In the genomic region with DNA sequence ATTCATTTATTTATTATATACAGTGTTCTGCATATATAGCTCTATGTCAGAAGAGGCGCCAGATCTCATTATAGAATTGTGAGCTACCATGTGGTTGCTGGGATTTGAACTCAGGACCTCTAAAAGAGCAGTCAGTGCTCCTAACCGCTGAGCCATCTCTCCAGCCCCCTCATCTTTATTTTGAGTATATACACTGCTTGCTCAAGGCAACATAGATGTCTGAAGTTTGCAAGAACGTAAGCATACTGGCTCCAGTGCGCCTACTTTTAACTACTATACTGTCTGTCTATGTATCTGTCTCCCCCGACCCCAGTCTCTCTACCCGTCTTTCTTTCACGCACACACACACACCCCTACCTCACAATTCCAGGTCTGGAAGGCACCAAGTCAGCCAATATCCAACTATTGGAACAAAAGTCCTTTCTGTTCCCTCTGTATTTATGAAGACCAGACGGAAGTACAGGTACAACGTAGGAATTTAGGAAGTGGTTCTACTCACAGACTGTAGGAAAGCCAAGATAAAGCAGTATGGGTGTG, we compare ENCODE assay signal across 8 mouse cellular contexts. TPM values are rescaled to one million over a fixed set of nuclear protein-coding genes. Genes with fewer than 3 reads are reported as not detected.
A peak's percentile ranks its signal among the peaks of the same experiment; 100 is the strongest.
DNase-seq lines count a peak whose midpoint lies in the region; ATAC-seq and TF ChIP-seq lines count a peak whose summit lies in the region.

No protein-coding gene starts in this region.

- no peaks in the 10 kb centered on the region; the same call in 1 of the 2 replicates for H3K4me1 ChIP-seq in forebrain, embryonic 11.5 days (replicated peaks; ENCODE audit: control insufficient read depth, insufficient read depth, low read length)
- H3K4me1 ChIP-seq in limb, embryonic 10.5 days: peaks cover 8% of the 10 kb centered on the region
- H3K4me1 ChIP-seq in neural tube, embryonic 13.5 days (replicated peaks): peaks cover 28% of the 10 kb centered on the region

- peaks cover 7% of the 10 kb centered on the region; the same call in 1 of the 2 replicates for H3K36me3 ChIP-seq in forebrain, embryonic 11.5 days (ENCODE audit: control insufficient read depth, insufficient read depth, low read length)
- peaks cover 25% of the 10 kb centered on the region for H3K36me3 ChIP-seq in limb, embryonic 10.5 days
- peaks cover 22% of the 10 kb centered on the region for H3K36me3 ChIP-seq in neural tube, embryonic 13.5 days

- H3K27me3 ChIP-seq in forebrain, embryonic 11.5 days (ENCODE audit: control insufficient read depth, insufficient read depth, low read length): no peaks in the 10 kb centered on the region
- H3K27me3 ChIP-seq in limb, embryonic 10.5 days (ENCODE audit: low read depth, poor library complexity, severe bottlenecking): no peaks in the 10 kb centered on the region
- no peaks in the 10 kb centered on the region for H3K27me3 ChIP-seq in neural tube, embryonic 13.5 days

- no peak; the same call in 1 of the 2 replicates for ATAC-seq in forebrain, embryonic 11.5 days (replicated peaks; ENCODE audit: low FRiP score)
- no peak for ATAC-seq in neural tube, embryonic 13.5 days (ENCODE audit: low read depth)
- no peak for ATAC-seq in megakaryocyte-erythroid progenitor cell, adult 5-6 weeks (replicated peaks; ENCODE audit: low FRiP score, low TSS enrichment, poor library complexity, severe bottlenecking)

- H3K9me3 ChIP-seq in forebrain, embryonic 11.5 days (ENCODE audit: control insufficient read depth, low read length): no peaks in the 10 kb centered on the region
- H3K9me3 ChIP-seq in limb, embryonic 10.5 days (replicated peaks): no peaks in the 10 kb centered on the region
- no peaks in the 10 kb centered on the region for H3K9me3 ChIP-seq in neural tube, embryonic 13.5 days

- peak overlapping the region; percentile 71 for H3K4me3 ChIP-seq in left cerebral cortex, adult 2 months
- H3K4me3 ChIP-seq in forebrain, embryonic 11.5 days (ENCODE audit: low read depth, low read length): peak overlapping the region; percentile 97
- H3K4me3 ChIP-seq in limb, embryonic 10.5 days: peak overlapping the region; percentile 89
- peak overlapping the region; percentile 100 for H3K4me3 ChIP-seq in neural tube, embryonic 13.5 days

- H3K9ac ChIP-seq in forebrain, embryonic 11.5 days (ENCODE audit: low read length): no peak overlapping the region
- peak overlapping the region; percentile 96 for H3K9ac ChIP-seq in neural tube, embryonic 13.5 days

- no peak for DNase-seq in left cerebral cortex, adult 2 months (ENCODE audit: extremely low spot score in 1 of 2, low spot score in 2 of 2)
- no peak for DNase-seq in left cerebral cortex, postnatal 4 days
- DNase-seq in forebrain, embryonic 11.5 days (ENCODE audit: low spot score): no peak
- no peak for DNase-seq in limb, embryonic 10.5 days (ENCODE audit: low spot score)
- no peak for DNase-seq in cerebellum, adult 9-11 months
- DNase-seq in right cerebral cortex, adult 18-20 months: no peak

- H3K4me2 ChIP-seq in forebrain, embryonic 11.5 days (ENCODE audit: low read depth, low read length, severe bottlenecking): peak overlapping the region; percentile 77; the same call in 1 of the 2 replicates
- H3K4me2 ChIP-seq in neural tube, embryonic 13.5 days: peak overlapping the region; percentile 85

- 65% methylated on average over 9 of the region's 9 CpGs for WGBS in forebrain, embryonic 11.5 days
- 63% methylated on average over 9 of the region's 9 CpGs for WGBS in limb, embryonic 10.5 days
- WGBS in neural tube, embryonic 13.5 days: 65% methylated on average over 9 of the region's 9 CpGs

- TF ChIP-seq CTCF in left cerebral cortex, adult 2 months (IDR thresholded peaks at IDR 0.05): no peak

- intact Hi-C loops in left cerebral cortex, adult 2 months (cut with DNase I): loop anchor here (5.0 kb wide), 1 partner anchor 149 kb away; a partner anchor contains a TSS
- intact Hi-C loops in left cerebral cortex, postnatal 4 days (cut with DNase I): no loop called here

- peak overlapping the region; percentile 99 for H3K27ac ChIP-seq in left cerebral cortex, adult 2 months
- H3K27ac ChIP-seq in forebrain, embryonic 11.5 days (ENCODE audit: low read depth, low read length): no peak overlapping the region
- no peak overlapping the region for H3K27ac ChIP-seq in limb, embryonic 10.5 days
- no peak overlapping the region for H3K27ac ChIP-seq in neural tube, embryonic 13.5 days (replicated peaks)

RNA-seq across cellular contexts. Expression of a gene that starts 0.6 kb away (rescaled TPM):
- 10 to 100 TPM; 21.3 to 22.1 TPM for total RNA-seq in left cerebral cortex, adult 2 months (2021)
- total RNA-seq in left cerebral cortex, postnatal 4 days (2021): 10 to 100 TPM; 30.6 to 31.1 TPM
- 23.3 and 24.3 TPM in 2 replicates for polyA plus RNA-seq in forebrain, embryonic 11.5 days (2014; fragmentation: Nextera tagmentation; extraction: Ambion mirVana)
- 20.4 and 21.3 TPM in 2 replicates for polyA plus RNA-seq in limb, embryonic 10.5 days (2016; fragmentation: Nextera tagmentation; extraction: Ambion mirVana)
- polyA plus RNA-seq in neural tube, embryonic 13.5 days (2015; fragmentation: Nextera tagmentation; extraction: Ambion mirVana): 24.6 and 25.7 TPM in 2 replicates
- total RNA-seq in megakaryocyte-erythroid progenitor cell, adult 5-6 weeks (2014; fragmentation: Nextera tagmentation): 21.6 and 27.6 TPM in 2 replicates
- 46.2 and 51.8 TPM in 2 replicates for total RNA-seq in megakaryocyte-erythroid progenitor cell, adult 5-6 weeks (2017)

RNA-seq across cellular contexts. Expression of a gene that starts 0.7 kb away (rescaled TPM):
- 1 to 10 TPM; 2.0 to 3.8 TPM for total RNA-seq in left cerebral cortex, adult 2 months (2021)
- 1 to 10 TPM; 2.1 to 2.5 TPM for total RNA-seq in left cerebral cortex, postnatal 4 days (2021)
- polyA plus RNA-seq in forebrain, embryonic 11.5 days (2014; fragmentation: Nextera tagmentation; extraction: Ambion mirVana): 7.2 and 8.6 TPM in 2 replicates
- polyA plus RNA-seq in limb, embryonic 10.5 days (2016; fragmentation: Nextera tagmentation; extraction: Ambion mirVana): 5.1 and 5.4 TPM in 2 replicates
- polyA plus RNA-seq in neural tube, embryonic 13.5 days (2015; fragmentation: Nextera tagmentation; extraction: Ambion mirVana): 5.2 and 5.8 TPM in 2 replicates
- total RNA-seq in megakaryocyte-erythroid progenitor cell, adult 5-6 weeks (2014; fragmentation: Nextera tagmentation): 3.5 and 3.8 TPM in 2 replicates
- total RNA-seq in megakaryocyte-erythroid progenitor cell, adult 5-6 weeks (2017): 10.4 TPM in 1 of 2 replicates, not detected in the other

RNA-seq across cellular contexts. Expression of a gene that starts 14.2 kb away (rescaled TPM):
- 100 to 1,000 TPM; 216 to 226 TPM for total RNA-seq in left cerebral cortex, adult 2 months (2021)
- 100 to 1,000 TPM; 157 to 174 TPM for total RNA-seq in left cerebral cortex, postnatal 4 days (2021)
- 318 and 323 TPM in 2 replicates for polyA plus RNA-seq in forebrain, embryonic 11.5 days (2014; fragmentation: Nextera tagmentation; extraction: Ambion mirVana)
- 297 and 307 TPM in 2 replicates for polyA plus RNA-seq in limb, embryonic 10.5 days (2016; fragmentation: Nextera tagmentation; extraction: Ambion mirVana)
- polyA plus RNA-seq in neural tube, embryonic 13.5 days (2015; fragmentation: Nextera tagmentation; extraction: Ambion mirVana): 366 and 422 TPM in 2 replicates
- total RNA-seq in megakaryocyte-erythroid progenitor cell, adult 5-6 weeks (2014; fragmentation: Nextera tagmentation): 176 and 190 TPM in 2 replicates
- total RNA-seq in megakaryocyte-erythroid progenitor cell, adult 5-6 weeks (2017): 253 and 291 TPM in 2 replicates

RNA-seq across cellular contexts. Expression of a gene that starts 14.2 kb away (rescaled TPM):
- 100 to 1,000 TPM in 1 of 2 experiments, 10 to 100 TPM in 1; 97.9 to 114 TPM for total RNA-seq in left cerebral cortex, adult 2 months (2021)
- 100 to 1,000 TPM; 110 to 120 TPM for total RNA-seq in left cerebral cortex, postnatal 4 days (2021)
- polyA plus RNA-seq in forebrain, embryonic 11.5 days (2014; fragmentation: Nextera tagmentation; extraction: Ambion mirVana): 257 and 262 TPM in 2 replicates
- polyA plus RNA-seq in limb, embryonic 10.5 days (2016; fragmentation: Nextera tagmentation; extraction: Ambion mirVana): 337 and 352 TPM in 2 replicates
- 229 and 243 TPM in 2 replicates for polyA plus RNA-seq in neural tube, embryonic 13.5 days (2015; fragmentation: Nextera tagmentation; extraction: Ambion mirVana)
- total RNA-seq in megakaryocyte-erythroid progenitor cell, adult 5-6 weeks (2014; fragmentation: Nextera tagmentation): 254 and 275 TPM in 2 replicates
- 241 and 307 TPM in 2 replicates for total RNA-seq in megakaryocyte-erythroid progenitor cell, adult 5-6 weeks (2017)

RNA-seq across cellular contexts. Expression of a gene that starts 41.7 kb away (rescaled TPM):
- 100 to 1,000 TPM; 110 to 119 TPM for total RNA-seq in left cerebral cortex, adult 2 months (2021)
- 10 to 100 TPM; 73.7 to 79.4 TPM for total RNA-seq in left cerebral cortex, postnatal 4 days (2021)
- polyA plus RNA-seq in forebrain, embryonic 11.5 days (2014; fragmentation: Nextera tagmentation; extraction: Ambion mirVana): 53.2 and 57.7 TPM in 2 replicates
- polyA plus RNA-seq in limb, embryonic 10.5 days (2016; fragmentation: Nextera tagmentation; extraction: Ambion mirVana): 61.7 and 62.1 TPM in 2 replicates
- polyA plus RNA-seq in neural tube, embryonic 13.5 days (2015; fragmentation: Nextera tagmentation; extraction: Ambion mirVana): 48.9 and 50.8 TPM in 2 replicates
- 41.0 and 51.5 TPM in 2 replicates for total RNA-seq in megakaryocyte-erythroid progenitor cell, adult 5-6 weeks (2014; fragmentation: Nextera tagmentation)
- 52.4 and 68.9 TPM in 2 replicates for total RNA-seq in megakaryocyte-erythroid progenitor cell, adult 5-6 weeks (2017)
